Mouse (Mus musculus): Measurements from ENCODE around the gene Tnpo1. TPM values are rescaled to one million over a fixed set of nuclear protein-coding genes. Genes with fewer than 3 reads are reported as not detected.
A peak's percentile ranks its signal among the peaks of the same experiment; 100 is the strongest.

The Tnpo1 gene
- polyA plus RNA-seq (2015; fragmentation: Nextera tagmentation; extraction: Ambion mirVana): 39.5 and 40.5 TPM in 2 replicates

DNA sequence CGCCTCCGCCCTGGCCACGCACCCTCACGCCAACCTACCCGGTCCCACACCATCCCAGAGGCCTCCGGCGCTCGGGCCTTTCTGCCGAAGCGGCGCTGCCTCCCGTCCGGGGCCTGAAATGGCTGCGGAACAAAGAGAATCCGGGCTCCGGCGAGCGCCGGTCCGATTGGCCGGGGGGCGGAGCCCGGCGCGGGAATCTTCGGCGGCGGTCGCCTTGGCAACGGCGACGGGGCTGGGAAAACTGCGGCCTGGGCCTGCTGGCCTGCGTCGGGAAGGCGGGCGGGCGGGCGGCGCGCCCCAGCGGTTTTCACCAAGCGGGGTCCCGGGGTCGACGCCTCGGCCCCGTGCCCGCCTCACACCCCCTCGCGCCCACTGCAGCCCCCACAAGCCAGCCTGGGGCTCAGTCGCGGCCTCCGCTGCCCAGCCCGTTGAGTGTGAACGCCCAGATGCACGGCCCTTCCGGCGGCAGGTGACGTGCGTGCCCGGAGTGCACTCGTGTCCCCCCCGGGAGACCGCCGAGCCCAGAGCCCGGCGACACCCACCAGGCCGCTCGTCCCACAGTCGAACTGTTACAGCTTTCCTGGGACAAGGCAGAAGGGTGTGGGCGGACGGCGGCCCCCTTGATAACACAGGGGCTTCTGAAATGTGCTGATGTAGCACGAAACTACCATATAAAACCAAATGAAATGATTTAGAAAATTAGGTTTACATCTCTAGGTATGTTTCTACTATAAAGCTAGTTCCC is at the start of gene Tnpo1:
Gene Tnpo1, minus strand, starts transcription at position 172 of the 745 bp plus-strand sequence.
- Histone ChIP-seq H3K9me3 (replicated peaks; ENCODE audit: control insufficient read depth, low read length) (no peaks in the 10 kb centered on the region), H3K27ac (ENCODE audit: low read length) (peak within 1 kb of the TSS; percentile 95), H3K4me3 (ENCODE audit: low read length) (peak within 1 kb of the TSS; percentile 95), H3K9ac (ENCODE audit: low read length) (peak within 1 kb of the TSS; percentile 97), H3K36me3 (ENCODE audit: control insufficient read depth, insufficient read depth) (peaks cover 4% of the 10 kb centered on the region), H3K4me1 (ENCODE audit: control insufficient read depth, insufficient read depth, low read length) (peaks cover 15% of the 10 kb centered on the region), H3K27me3 (ENCODE audit: control insufficient read depth, insufficient read depth, low read length) (no peaks in the 10 kb centered on the region), H3K4me2 (ENCODE audit: low read depth, low read length) (peak within 1 kb of the TSS; percentile 93)
- under 1% methylated on average over 74 of the region's 75 CpGs for WGBS
- ATAC-seq (replicated peaks; ENCODE audit: extremely low read depth, insufficient read depth, low FRiP score): peak; percentile 93

DNA sequence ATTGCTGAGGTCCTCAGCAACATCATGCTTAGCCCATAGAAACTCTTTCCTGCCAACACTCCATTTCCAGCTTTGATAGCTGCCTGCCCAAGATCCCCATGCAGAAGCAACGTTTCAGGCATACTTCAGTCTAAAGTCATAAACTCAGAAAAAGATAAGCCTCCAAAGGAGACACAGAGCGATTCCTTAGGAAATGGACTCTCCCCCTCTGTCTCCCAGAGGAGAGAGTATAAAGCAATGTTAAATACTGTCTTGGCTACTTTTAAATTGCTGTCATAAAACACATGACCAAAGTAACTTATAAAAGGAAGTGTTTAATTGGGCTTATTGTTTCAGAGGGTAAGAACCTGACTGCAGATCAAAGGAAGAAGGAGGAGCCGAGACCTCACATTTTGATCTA is 45.9 kb upstream of the Tnpo1 start:
- H3K4me3 ChIP-seq (ENCODE audit: low read length): no peak overlapping the region
- 71% methylated on average over 3 of the region's 3 CpGs for WGBS
- no peaks in the 10 kb centered on the region for H3K36me3 ChIP-seq (ENCODE audit: control insufficient read depth, insufficient read depth)

DNA sequence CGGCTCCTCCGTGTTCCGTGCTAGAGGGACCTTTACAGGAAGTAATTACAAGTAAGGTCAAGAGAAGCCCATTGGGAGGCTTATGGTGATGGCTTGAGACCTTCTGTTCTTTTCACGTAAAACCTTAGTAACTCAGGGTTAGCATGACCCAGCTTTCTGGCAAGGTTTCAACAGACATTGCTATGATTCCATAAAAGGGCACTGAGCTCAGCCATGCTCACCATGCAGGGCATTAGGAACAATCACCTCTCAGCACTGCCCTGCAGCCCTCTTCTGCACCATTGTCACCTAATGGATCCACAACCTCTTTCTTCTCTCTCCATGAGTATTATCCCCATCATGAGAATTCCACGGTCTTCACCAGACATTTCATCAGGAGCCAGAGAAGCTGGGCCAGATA is 45.5 kb upstream of the Tnpo1 start:
- no peak overlapping the region for H3K9ac ChIP-seq (ENCODE audit: low read length)
- H3K36me3 ChIP-seq (ENCODE audit: control insufficient read depth, insufficient read depth): no peaks in the 10 kb centered on the region
- ATAC-seq (replicated peaks; ENCODE audit: extremely low read depth, insufficient read depth, low FRiP score): no peak
- no peaks in the 10 kb centered on the region for H3K9me3 ChIP-seq (replicated peaks; ENCODE audit: control insufficient read depth, low read length)
- WGBS: 49% methylated on average over 5 of the region's 5 CpGs
- H3K27me3 ChIP-seq (ENCODE audit: control insufficient read depth, insufficient read depth, low read length): no peaks in the 10 kb centered on the region
- H3K4me2 ChIP-seq (ENCODE audit: low read depth, low read length): no peak overlapping the region
- no peak overlapping the region for H3K27ac ChIP-seq (ENCODE audit: low read length)
- no peaks in the 10 kb centered on the region for H3K4me1 ChIP-seq (ENCODE audit: control insufficient read depth, insufficient read depth, low read length)
- no peak overlapping the region for H3K4me3 ChIP-seq (ENCODE audit: low read length)

More for the DNA sequence above, 45.9 kb upstream of the Tnpo1 start:
- Histone ChIP-seq H3K4me1 (ENCODE audit: control insufficient read depth, insufficient read depth, low read length) (no peaks in the 10 kb centered on the region), H3K27ac (ENCODE audit: low read length) (no peak overlapping the region), H3K4me2 (ENCODE audit: low read depth, low read length) (no peak overlapping the region), H3K9me3 (replicated peaks; ENCODE audit: control insufficient read depth, low read length) (no peaks in the 10 kb centered on the region), H3K9ac (ENCODE audit: low read length) (no peak overlapping the region), H3K27me3 (ENCODE audit: control insufficient read depth, insufficient read depth, low read length) (no peaks in the 10 kb centered on the region)
- ATAC-seq (replicated peaks; ENCODE audit: extremely low read depth, insufficient read depth, low FRiP score): no peak

DNA sequence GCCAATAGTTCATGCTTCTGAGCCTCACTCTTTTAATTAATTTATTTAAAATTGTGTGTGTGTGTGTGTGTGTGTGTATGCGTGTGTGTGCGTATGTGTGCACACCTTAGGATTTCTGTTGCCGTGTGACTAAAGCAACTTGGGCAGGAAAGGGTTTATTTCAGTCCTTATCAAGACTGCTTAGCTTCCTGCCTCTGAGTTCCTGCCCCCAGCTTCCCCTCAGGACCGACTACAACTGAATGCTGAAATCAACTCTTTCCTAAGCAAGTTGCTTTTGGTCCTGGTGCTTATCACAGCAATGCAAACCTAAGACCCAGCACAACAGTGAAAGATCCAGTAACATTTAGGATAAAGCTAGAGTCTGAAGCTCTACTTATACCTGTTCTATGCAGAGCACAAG is 42.3 kb upstream of the Tnpo1 start:
- no peak for ATAC-seq (replicated peaks; ENCODE audit: extremely low read depth, insufficient read depth, low FRiP score)
- no peaks in the 10 kb centered on the region for H3K9me3 ChIP-seq (replicated peaks; ENCODE audit: control insufficient read depth, low read length)
- no peaks in the 10 kb centered on the region for H3K4me1 ChIP-seq (ENCODE audit: control insufficient read depth, insufficient read depth, low read length)
- H3K4me2 ChIP-seq (ENCODE audit: low read depth, low read length): no peak overlapping the region
- 59% methylated on average over 4 of the region's 4 CpGs for WGBS
- no peaks in the 10 kb centered on the region for H3K27me3 ChIP-seq (ENCODE audit: control insufficient read depth, insufficient read depth, low read length)
- H3K36me3 ChIP-seq (ENCODE audit: control insufficient read depth, insufficient read depth): no peaks in the 10 kb centered on the region
- H3K4me3 ChIP-seq (ENCODE audit: low read length): no peak overlapping the region
- no peak overlapping the region for H3K9ac ChIP-seq (ENCODE audit: low read length)
- peak overlapping the region; percentile 32; the same call in 1 of the 2 replicates for H3K27ac ChIP-seq (ENCODE audit: low read length)

DNA sequence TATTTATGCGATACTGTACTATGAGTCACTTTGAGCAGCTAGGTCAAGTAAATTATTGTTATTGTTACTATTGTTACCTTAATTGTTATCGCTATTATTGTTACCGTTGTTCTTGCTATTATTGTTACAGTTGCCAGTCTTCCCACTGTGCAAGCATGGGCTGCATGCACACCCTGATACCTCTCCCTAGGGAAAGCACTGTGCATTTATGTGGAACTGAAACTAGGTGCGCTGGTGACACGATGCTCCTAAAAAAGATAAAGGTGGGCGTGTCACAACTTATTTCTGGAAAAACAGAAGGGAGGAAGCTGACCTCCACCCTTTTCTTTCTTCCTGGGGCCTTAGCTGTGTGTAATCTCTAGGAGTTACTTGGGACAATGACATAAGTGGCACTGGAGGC is 41.8 kb upstream of the Tnpo1 start:
- ATAC-seq (replicated peaks; ENCODE audit: extremely low read depth, insufficient read depth, low FRiP score): no peak
- Histone ChIP-seq H3K27ac (ENCODE audit: low read length) (peak overlapping the region; percentile 2; the same call in 1 of the 2 replicates), H3K4me2 (ENCODE audit: low read depth, low read length) (no peak overlapping the region), H3K9me3 (replicated peaks; ENCODE audit: control insufficient read depth, low read length) (no peaks in the 10 kb centered on the region), H3K36me3 (ENCODE audit: control insufficient read depth, insufficient read depth) (no peaks in the 10 kb centered on the region), H3K4me3 (ENCODE audit: low read length) (no peak overlapping the region), H3K27me3 (ENCODE audit: control insufficient read depth, insufficient read depth, low read length) (no peaks in the 10 kb centered on the region), H3K9ac (ENCODE audit: low read length) (no peak overlapping the region), H3K4me1 (ENCODE audit: control insufficient read depth, insufficient read depth, low read length) (no peaks in the 10 kb centered on the region)
- 68% methylated on average over 6 of the region's 6 CpGs for WGBS

DNA sequence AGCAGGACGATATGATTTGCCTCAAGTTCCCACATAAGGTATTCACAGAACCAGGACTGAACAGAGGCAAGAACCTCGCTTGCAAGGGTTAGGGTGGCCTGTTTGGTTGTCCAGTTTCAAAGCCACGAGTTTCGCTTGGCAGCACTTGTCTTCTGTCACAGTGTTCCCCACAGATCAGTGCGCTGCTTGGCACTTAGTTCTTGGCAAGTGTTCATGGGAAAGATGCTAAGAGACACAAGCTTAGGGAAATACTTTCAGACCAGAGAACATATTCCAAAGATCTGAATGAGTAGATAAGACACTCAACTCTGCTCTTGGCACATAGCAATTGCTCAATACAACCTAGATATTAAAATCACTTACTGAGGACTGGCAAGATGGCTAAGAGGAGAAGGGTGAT is 40.4 kb upstream of the Tnpo1 start:
- H3K9me3 ChIP-seq (replicated peaks; ENCODE audit: control insufficient read depth, low read length): no peaks in the 10 kb centered on the region
- H3K36me3 ChIP-seq (ENCODE audit: control insufficient read depth, insufficient read depth): no peaks in the 10 kb centered on the region
- H3K4me3 ChIP-seq (ENCODE audit: low read length): no peak overlapping the region
- H3K4me1 ChIP-seq (ENCODE audit: control insufficient read depth, insufficient read depth, low read length): no peaks in the 10 kb centered on the region
- H3K9ac ChIP-seq (ENCODE audit: low read length): no peak overlapping the region
- ATAC-seq (replicated peaks; ENCODE audit: extremely low read depth, insufficient read depth, low FRiP score): no peak
- H3K27me3 ChIP-seq (ENCODE audit: control insufficient read depth, insufficient read depth, low read length): no peaks in the 10 kb centered on the region
- H3K27ac ChIP-seq (ENCODE audit: low read length): no peak overlapping the region
- 74% methylated on average over 5 of the region's 5 CpGs for WGBS
- no peak overlapping the region for H3K4me2 ChIP-seq (ENCODE audit: low read depth, low read length)

DNA sequence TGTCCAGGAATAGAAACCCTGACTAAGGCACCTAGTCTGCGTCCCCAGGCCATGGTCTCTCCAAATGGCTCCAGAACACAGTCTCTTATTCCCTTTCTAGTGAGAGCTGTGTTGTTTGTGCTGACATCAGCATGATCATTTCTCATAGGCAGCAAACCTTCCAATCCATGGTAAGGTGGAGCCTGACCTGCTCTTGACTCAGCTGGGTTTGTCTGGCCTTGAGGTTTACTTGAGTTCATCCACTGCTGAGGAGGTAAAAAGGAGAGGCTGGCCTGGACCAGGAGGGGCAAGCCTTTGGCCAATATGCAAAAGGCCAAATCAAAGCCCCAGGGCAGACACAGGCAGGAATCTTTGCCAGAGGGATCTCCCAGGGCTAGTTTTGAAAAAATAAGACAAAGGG is 37.4 kb upstream of the Tnpo1 start:
- Histone ChIP-seq H3K4me2 (ENCODE audit: low read depth, low read length) (no peak overlapping the region), H3K27ac (ENCODE audit: low read length) (no peak overlapping the region), H3K4me3 (ENCODE audit: low read length) (no peak overlapping the region), H3K4me1 (ENCODE audit: control insufficient read depth, insufficient read depth, low read length) (no peaks in the 10 kb centered on the region), H3K9ac (ENCODE audit: low read length) (no peak overlapping the region), H3K27me3 (ENCODE audit: control insufficient read depth, insufficient read depth, low read length) (no peaks in the 10 kb centered on the region), H3K36me3 (ENCODE audit: control insufficient read depth, insufficient read depth) (no peaks in the 10 kb centered on the region), H3K9me3 (replicated peaks; ENCODE audit: control insufficient read depth, low read length) (no peaks in the 10 kb centered on the region)
- ATAC-seq (replicated peaks; ENCODE audit: extremely low read depth, insufficient read depth, low FRiP score): no peak
- WGBS: 89% methylated on average over 1 of the region's 1 CpGs

DNA sequence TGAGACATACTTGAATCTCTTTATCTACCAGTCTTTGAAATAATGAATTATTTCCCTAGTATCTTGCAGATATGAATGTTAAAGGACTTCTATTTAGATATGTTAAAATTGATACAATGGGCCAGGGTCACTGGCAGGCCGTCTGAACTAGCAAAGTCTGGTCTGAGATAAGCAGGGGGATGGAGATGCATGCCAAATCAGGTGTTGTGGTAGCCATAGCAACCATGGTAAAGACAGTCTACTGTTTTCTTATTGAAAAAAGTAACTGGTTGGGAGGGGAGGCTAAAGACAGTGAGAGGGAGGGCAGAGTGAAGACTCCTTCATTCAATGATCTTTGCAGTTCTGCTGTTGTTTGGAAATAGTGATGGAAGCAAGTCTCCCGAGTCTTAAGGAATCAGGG is 32.0 kb upstream of the Tnpo1 start:
- no peaks in the 10 kb centered on the region for H3K9me3 ChIP-seq (replicated peaks; ENCODE audit: control insufficient read depth, low read length)
- no peak overlapping the region for H3K27ac ChIP-seq (ENCODE audit: low read length)
- no peak overlapping the region for H3K4me3 ChIP-seq (ENCODE audit: low read length)
- no peaks in the 10 kb centered on the region for H3K27me3 ChIP-seq (ENCODE audit: control insufficient read depth, insufficient read depth, low read length)
- H3K4me2 ChIP-seq (ENCODE audit: low read depth, low read length): no peak overlapping the region
- no peak for ATAC-seq (replicated peaks; ENCODE audit: extremely low read depth, insufficient read depth, low FRiP score)
- peaks cover 6% of the 10 kb centered on the region; the same call in 1 of the 2 replicates for H3K4me1 ChIP-seq (ENCODE audit: control insufficient read depth, insufficient read depth, low read length)
- H3K9ac ChIP-seq (ENCODE audit: low read length): no peak overlapping the region
- no peaks in the 10 kb centered on the region for H3K36me3 ChIP-seq (ENCODE audit: control insufficient read depth, insufficient read depth)
- WGBS: 53% methylated on average over 2 of the region's 2 CpGs

DNA sequence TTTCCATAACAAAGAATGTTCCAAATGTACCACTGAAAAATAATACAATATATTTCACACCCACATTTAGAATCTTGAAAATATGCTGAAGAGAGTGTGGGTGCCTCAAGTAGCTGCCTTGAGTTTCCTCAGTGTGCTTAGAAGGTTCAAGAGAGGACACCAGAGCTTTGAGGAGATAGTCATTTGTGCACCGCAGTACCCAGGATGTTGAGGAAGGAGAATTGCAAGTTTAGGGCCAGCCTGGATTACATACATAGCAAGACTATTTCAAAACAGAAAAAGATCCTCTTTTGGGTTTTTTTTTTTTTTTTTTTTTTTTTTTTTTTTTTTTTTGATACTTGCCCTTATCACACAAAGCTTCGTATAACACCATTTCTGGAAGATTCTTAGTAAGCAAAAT is 30.0 kb upstream of the Tnpo1 start:
- H3K36me3 ChIP-seq (ENCODE audit: control insufficient read depth, insufficient read depth): no peaks in the 10 kb centered on the region
- ATAC-seq (replicated peaks; ENCODE audit: extremely low read depth, insufficient read depth, low FRiP score): no peak
- H3K27me3 ChIP-seq (ENCODE audit: control insufficient read depth, insufficient read depth, low read length): no peaks in the 10 kb centered on the region
- H3K9me3 ChIP-seq (replicated peaks; ENCODE audit: control insufficient read depth, low read length): no peaks in the 10 kb centered on the region
- no peak overlapping the region for H3K27ac ChIP-seq (ENCODE audit: low read length)
- no peak overlapping the region for H3K9ac ChIP-seq (ENCODE audit: low read length)
- WGBS: 78% methylated on average over 2 of the region's 2 CpGs
- H3K4me1 ChIP-seq (ENCODE audit: control insufficient read depth, insufficient read depth, low read length): peaks cover 6% of the 10 kb centered on the region; the same call in 1 of the 2 replicates
- H3K4me2 ChIP-seq (ENCODE audit: low read depth, low read length): no peak overlapping the region
- H3K4me3 ChIP-seq (ENCODE audit: low read length): no peak overlapping the region
